Mouse (Mus musculus): ENCODE results near the gene Olfr262. TPM values are rescaled to one million over a fixed set of nuclear protein-coding genes. Genes with fewer than 3 reads are reported as not detected.
"Not testable (repeated sequence)": the region's sequence is repeated elsewhere in the genome, so short reads cannot be mapped to it uniquely, and the experiment has no call there.

Gene Olfr262
- total RNA-seq (2014; rRNA removed; ENCODE audit: low replicate concordance) (not detected in 2 replicates), polyA plus RNA-seq (2015; fragmentation: Nextera tagmentation; extraction: Ambion mirVana) (not detected in 2 replicates)

DNA sequence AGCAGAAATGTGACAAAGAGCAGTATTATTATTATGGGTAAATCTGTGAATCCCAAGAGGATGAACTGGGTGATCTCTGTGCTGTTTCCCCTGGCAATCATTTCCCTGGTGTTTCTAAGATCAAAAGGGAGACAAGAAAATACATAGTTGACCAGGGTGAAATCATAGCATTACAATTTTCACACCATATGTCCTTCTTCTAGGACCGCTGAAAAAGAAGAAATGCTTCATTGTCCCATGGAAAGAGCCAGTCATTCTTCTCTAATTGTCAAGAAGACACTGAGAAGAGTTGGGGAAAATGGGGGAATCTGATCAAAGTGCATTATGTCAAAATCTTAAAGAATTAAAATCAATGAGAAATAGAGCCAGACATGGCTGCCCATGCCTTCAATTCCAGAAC is at the start of gene Olfr262:
Gene Olfr262, minus strand, starts transcription at position 101 of the 400 bp plus-strand sequence.
- Histone ChIP-seq H3K36me3 (replicated peaks; ENCODE audit: control insufficient read depth, insufficient read depth, low read length) (no peaks in the 10 kb centered on the region), H3K27me3 (ENCODE audit: control insufficient read depth, insufficient read depth, low read length) (no peaks in the 10 kb centered on the region), H3K4me3 (ENCODE audit: low read depth, low read length) (no peak within 1 kb of the TSS), H3K9ac (replicated peaks; ENCODE audit: low read depth, low read length) (no peak within 1 kb of the TSS), H3K27ac (ENCODE audit: low read depth) (no peak within 1 kb of the TSS), H3K9me3 (replicated peaks; ENCODE audit: control insufficient read depth, low read length) (no peaks in the 10 kb centered on the region), H3K4me1 (ENCODE audit: control insufficient read depth, insufficient read depth) (no peaks in the 10 kb centered on the region), H3K4me2 (ENCODE audit: low read depth, low read length) (no peak within 1 kb of the TSS)
- TF ChIP-seq EP300 (IDR thresholded peaks at IDR 0.05; ENCODE audit: low read depth) (no peak), CTCF (IDR thresholded peaks at IDR 0.05; ENCODE audit: low read depth) (no peak)
- ATAC-seq (ENCODE audit: insufficient read depth, low read depth): no peak
- DNase-seq (ENCODE audit: low spot score): no peak
- WGBS: 67% methylated on average over 1 of the region's 1 CpGs

DNA sequence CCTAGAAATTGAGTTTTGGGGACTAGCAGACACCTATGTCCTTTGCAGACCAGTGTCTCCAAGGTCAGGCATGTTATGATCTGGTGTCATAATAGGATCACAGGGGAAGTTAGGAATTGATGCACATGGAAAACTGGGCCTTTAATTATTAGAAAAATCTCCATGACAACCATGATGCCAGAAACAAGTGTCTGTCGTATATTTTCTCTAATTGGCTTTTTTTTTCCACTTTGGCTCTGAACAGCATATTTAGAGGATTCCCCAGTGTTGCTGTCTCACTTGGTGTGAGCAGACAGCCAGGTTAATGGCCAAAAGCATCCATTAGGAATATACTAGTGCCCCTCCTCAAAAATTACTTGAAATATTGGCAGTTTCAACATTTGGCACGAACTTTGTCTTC is 38.1 kb upstream of the Olfr262 start, which contains the start of gene Olfr1434:
Gene Olfr1434, plus strand, starts transcription at position 301 of the 400 bp plus-strand sequence.
- TF ChIP-seq CTCF (IDR thresholded peaks at IDR 0.05; ENCODE audit: low read depth) (no peak), EP300 (IDR thresholded peaks at IDR 0.05; ENCODE audit: low read depth) (no peak)
- Histone ChIP-seq H3K36me3 (replicated peaks; ENCODE audit: control insufficient read depth, insufficient read depth, low read length) (no peaks in the 10 kb centered on the region), H3K27me3 (ENCODE audit: control insufficient read depth, insufficient read depth, low read length) (no peaks in the 10 kb centered on the region), H3K4me3 (ENCODE audit: low read depth, low read length) (no peak within 1 kb of the TSS), H3K27ac (ENCODE audit: low read depth) (no peak within 1 kb of the TSS), H3K4me1 (ENCODE audit: control insufficient read depth, insufficient read depth) (no peaks in the 10 kb centered on the region), H3K4me2 (ENCODE audit: low read depth, low read length) (no peak within 1 kb of the TSS), H3K9ac (replicated peaks; ENCODE audit: low read depth, low read length) (no peak within 1 kb of the TSS), H3K9me3 (replicated peaks; ENCODE audit: control insufficient read depth, low read length) (no peaks in the 10 kb centered on the region)
- DNase-seq (ENCODE audit: low spot score): no peak
- no peak for ATAC-seq (ENCODE audit: insufficient read depth, low read depth)
- 51% methylated on average over 2 of the region's 2 CpGs for WGBS

DNA sequence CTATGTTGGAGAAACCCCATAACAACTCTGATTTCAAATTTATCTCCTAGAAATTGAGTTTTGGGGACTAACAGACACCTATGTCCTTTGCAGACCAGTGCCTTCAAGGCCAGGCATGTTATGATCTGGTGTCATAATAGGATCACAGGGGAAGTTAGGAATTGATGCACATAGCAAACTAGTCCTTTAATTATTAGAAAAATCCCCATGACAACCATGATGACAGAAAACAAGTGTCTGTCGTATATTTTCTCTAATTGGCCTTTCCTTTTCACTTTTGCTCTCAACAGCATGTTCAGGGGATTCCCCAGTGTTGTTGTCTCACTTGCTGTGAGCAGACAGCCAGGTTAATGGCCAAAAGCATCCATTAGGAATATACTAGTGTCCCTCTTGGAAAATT is 19.3 kb upstream of the Olfr262 start, which contains the start of gene Olfr235:
Gene Olfr235, plus strand, starts transcription at position 301 of the 400 bp plus-strand sequence.
- TF ChIP-seq EP300 (IDR thresholded peaks at IDR 0.05; ENCODE audit: low read depth) (no peak), CTCF (IDR thresholded peaks at IDR 0.05; ENCODE audit: low read depth) (no peak)
- H3K27me3 ChIP-seq (ENCODE audit: control insufficient read depth, insufficient read depth, low read length): no peaks in the 10 kb centered on the region
- H3K9me3 ChIP-seq (replicated peaks; ENCODE audit: control insufficient read depth, low read length): no peaks in the 10 kb centered on the region
- no peak for DNase-seq (ENCODE audit: low spot score)
- WGBS: 45% methylated on average over 1 of the region's 1 CpGs
- no peak for ATAC-seq (ENCODE audit: insufficient read depth, low read depth)
- no peak within 1 kb of the TSS for H3K4me3 ChIP-seq (ENCODE audit: low read depth, low read length)
- H3K9ac ChIP-seq (replicated peaks; ENCODE audit: low read depth, low read length): no peak within 1 kb of the TSS
- no peaks in the 10 kb centered on the region for H3K36me3 ChIP-seq (replicated peaks; ENCODE audit: control insufficient read depth, insufficient read depth, low read length)
- no peak within 1 kb of the TSS for H3K4me2 ChIP-seq (ENCODE audit: low read depth, low read length)
- no peak within 1 kb of the TSS for H3K27ac ChIP-seq (ENCODE audit: low read depth)
- H3K4me1 ChIP-seq (ENCODE audit: control insufficient read depth, insufficient read depth): no peaks in the 10 kb centered on the region

DNA sequence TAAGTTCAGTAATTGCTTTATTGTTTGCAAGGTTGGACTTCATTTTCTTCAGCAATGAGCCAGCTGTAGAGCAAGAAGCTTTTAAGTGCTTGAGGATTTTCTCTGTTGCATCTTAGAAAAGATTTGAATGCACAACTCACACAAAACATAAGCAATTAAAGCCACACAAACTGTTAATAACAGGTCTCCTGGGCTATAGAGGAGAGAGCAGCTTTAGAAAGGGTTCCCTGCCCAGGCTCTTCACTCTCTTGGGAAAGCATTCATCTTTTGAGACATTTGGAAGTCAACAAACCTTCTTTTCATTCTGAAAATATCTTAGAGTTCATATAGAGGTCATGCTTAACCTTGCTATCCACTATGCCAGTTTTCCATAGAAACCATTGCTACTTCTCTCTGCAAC is 9.0 kb downstream of the Olfr262 start, which contains the start of gene Olfr1432:
Gene Olfr1432, minus strand, starts transcription at position 101 of the 400 bp plus-strand sequence.
- not testable (repeated sequence) for H3K9ac ChIP-seq (replicated peaks; ENCODE audit: low read depth, low read length); H3K4me1 ChIP-seq (ENCODE audit: control insufficient read depth, insufficient read depth); H3K36me3 ChIP-seq (replicated peaks; ENCODE audit: control insufficient read depth, insufficient read depth, low read length); H3K4me2 ChIP-seq (ENCODE audit: low read depth, low read length); H3K27ac ChIP-seq (ENCODE audit: low read depth); H3K27me3 ChIP-seq (ENCODE audit: control insufficient read depth, insufficient read depth, low read length); H3K4me3 ChIP-seq (ENCODE audit: low read depth, low read length); ATAC-seq (ENCODE audit: insufficient read depth, low read depth); DNase-seq (ENCODE audit: low spot score); H3K9me3 ChIP-seq (replicated peaks; ENCODE audit: control insufficient read depth, low read length)

DNA sequence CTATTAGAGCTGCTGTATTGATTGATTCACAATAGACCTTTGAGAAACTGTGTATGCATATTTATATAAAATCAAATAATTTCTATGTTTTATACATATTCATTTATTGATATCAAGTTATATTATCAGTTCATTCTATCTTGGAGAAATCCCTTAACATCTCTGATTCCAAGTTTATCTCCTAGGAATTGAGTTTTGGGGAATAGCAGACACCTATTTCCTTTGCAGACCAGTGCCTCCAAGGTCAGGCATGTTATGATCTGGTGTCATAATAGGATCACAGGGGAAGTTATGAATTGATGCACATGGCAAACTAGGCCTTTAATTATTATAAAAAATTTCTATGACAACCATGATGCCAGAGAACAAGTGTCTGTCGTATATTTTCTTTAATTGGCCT is 41.1 kb downstream of the Olfr262 start, which contains the start of gene Olfr1431:
Gene Olfr1431, plus strand, starts transcription at position 301 of the 400 bp plus-strand sequence.
- WGBS: 51% methylated on average over 1 of the region's 1 CpGs
- Histone ChIP-seq H3K27me3 (ENCODE audit: control insufficient read depth, insufficient read depth, low read length) (no peaks in the 10 kb centered on the region), H3K9ac (replicated peaks; ENCODE audit: low read depth, low read length) (no peak within 1 kb of the TSS), H3K4me3 (ENCODE audit: low read depth, low read length) (no peak within 1 kb of the TSS), H3K4me2 (ENCODE audit: low read depth, low read length) (no peak within 1 kb of the TSS), H3K27ac (ENCODE audit: low read depth) (no peak within 1 kb of the TSS), H3K9me3 (replicated peaks; ENCODE audit: control insufficient read depth, low read length) (no peaks in the 10 kb centered on the region), H3K36me3 (replicated peaks; ENCODE audit: control insufficient read depth, insufficient read depth, low read length) (no peaks in the 10 kb centered on the region), H3K4me1 (ENCODE audit: control insufficient read depth, insufficient read depth) (no peaks in the 10 kb centered on the region)
- ATAC-seq (ENCODE audit: insufficient read depth, low read depth) (no peak), DNase-seq (ENCODE audit: low spot score) (no peak)
- TF ChIP-seq CTCF (IDR thresholded peaks at IDR 0.05; ENCODE audit: low read depth): no peak
- TF ChIP-seq EP300 (IDR thresholded peaks at IDR 0.05; ENCODE audit: low read depth): no peak

DNA sequence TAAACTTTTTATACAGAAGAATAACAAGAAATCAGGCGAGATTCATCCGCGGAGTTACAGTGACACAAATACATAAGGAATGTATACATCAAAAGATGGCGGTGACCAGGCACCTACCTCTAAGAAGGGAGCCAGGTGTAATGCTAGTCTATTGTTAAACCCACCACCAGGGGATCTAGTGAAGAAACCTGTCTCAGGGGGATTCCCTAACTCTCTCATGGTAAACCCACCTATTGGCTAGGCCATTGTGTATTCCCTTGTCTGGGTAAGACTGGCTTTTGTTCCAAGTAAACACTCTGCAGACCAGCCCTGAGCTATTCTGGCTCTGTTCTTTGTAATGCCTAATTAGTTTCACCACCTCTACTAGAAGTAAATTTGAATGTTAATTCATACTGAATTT is 42.4 kb downstream of the Olfr262 start:
- not testable (repeated sequence) for H3K4me3 ChIP-seq (ENCODE audit: low read depth, low read length); H3K27ac ChIP-seq (ENCODE audit: low read depth); H3K27me3 ChIP-seq (ENCODE audit: control insufficient read depth, insufficient read depth, low read length); H3K9me3 ChIP-seq (replicated peaks; ENCODE audit: control insufficient read depth, low read length); H3K4me2 ChIP-seq (ENCODE audit: low read depth, low read length); H3K36me3 ChIP-seq (replicated peaks; ENCODE audit: control insufficient read depth, insufficient read depth, low read length); ATAC-seq (ENCODE audit: insufficient read depth, low read depth); DNase-seq (ENCODE audit: low spot score); H3K9ac ChIP-seq (replicated peaks; ENCODE audit: low read depth, low read length); H3K4me1 ChIP-seq (ENCODE audit: control insufficient read depth, insufficient read depth)
- WGBS: 76% methylated on average over 4 of the region's 4 CpGs

Other genes with a start within 250 kb of the Olfr262 start
- gene Olfr1423, start 200.3 kb downstream of the Olfr262 start, total RNA-seq (2014; rRNA removed; ENCODE audit: low replicate concordance): not detected in 2 replicates
- gene Olfr1423, start 200.3 kb downstream of the Olfr262 start, polyA plus RNA-seq (2015; fragmentation: Nextera tagmentation; extraction: Ambion mirVana): not detected in 2 replicates
- not detected in 2 replicates for gene Olfr1424, start 179.0 kb downstream of the Olfr262 start, total RNA-seq (2014; rRNA removed; ENCODE audit: low replicate concordance)
- not detected in 2 replicates for gene Olfr1424, start 179.0 kb downstream of the Olfr262 start, polyA plus RNA-seq (2015; fragmentation: Nextera tagmentation; extraction: Ambion mirVana)
- gene Olfr1425, start 163.9 kb downstream of the Olfr262 start, total RNA-seq (2014; rRNA removed; ENCODE audit: low replicate concordance): not detected in 2 replicates
- gene Olfr1425, start 163.9 kb downstream of the Olfr262 start, polyA plus RNA-seq (2015; fragmentation: Nextera tagmentation; extraction: Ambion mirVana): not detected in 2 replicates
- not detected in 2 replicates for gene Olfr1426, start 149.6 kb downstream of the Olfr262 start, total RNA-seq (2014; rRNA removed; ENCODE audit: low replicate concordance)
- not detected in 2 replicates for gene Olfr1426, start 149.6 kb downstream of the Olfr262 start, polyA plus RNA-seq (2015; fragmentation: Nextera tagmentation; extraction: Ambion mirVana)
- not detected in 2 replicates for gene Olfr1427, start 138.3 kb downstream of the Olfr262 start, total RNA-seq (2014; rRNA removed; ENCODE audit: low replicate concordance)
- gene Olfr1427, start 138.3 kb downstream of the Olfr262 start, polyA plus RNA-seq (2015; fragmentation: Nextera tagmentation; extraction: Ambion mirVana): not detected in 2 replicates
- gene Olfr1428, start 125.8 kb downstream of the Olfr262 start, total RNA-seq (2014; rRNA removed; ENCODE audit: low replicate concordance): not detected in 2 replicates
- not detected in 2 replicates for gene Olfr1428, start 125.8 kb downstream of the Olfr262 start, polyA plus RNA-seq (2015; fragmentation: Nextera tagmentation; extraction: Ambion mirVana)
- gene Olfr76, start 118.5 kb downstream of the Olfr262 start, total RNA-seq (2014; rRNA removed; ENCODE audit: low replicate concordance): not detected in 2 replicates
- not detected in 2 replicates for gene Olfr76, start 118.5 kb downstream of the Olfr262 start, polyA plus RNA-seq (2015; fragmentation: Nextera tagmentation; extraction: Ambion mirVana)
- not detected in 2 replicates for gene Olfr1555-ps1, start 71.5 kb downstream of the Olfr262 start, total RNA-seq (2014; rRNA removed; ENCODE audit: low replicate concordance)
- not detected in 2 replicates for gene Olfr1555-ps1, start 71.5 kb downstream of the Olfr262 start, polyA plus RNA-seq (2015; fragmentation: Nextera tagmentation; extraction: Ambion mirVana)
- gene Olfr1431, start 41.0 kb downstream of the Olfr262 start, total RNA-seq (2014; rRNA removed; ENCODE audit: low replicate concordance): not detected in 2 replicates
- not detected in 2 replicates for gene Olfr1431, start 41.0 kb downstream of the Olfr262 start, polyA plus RNA-seq (2015; fragmentation: Nextera tagmentation; extraction: Ambion mirVana)
- gene Olfr1432, start 9.1 kb downstream of the Olfr262 start, total RNA-seq (2014; rRNA removed; ENCODE audit: low replicate concordance): not detected in 2 replicates
- gene Olfr1432, start 9.1 kb downstream of the Olfr262 start, polyA plus RNA-seq (2015; fragmentation: Nextera tagmentation; extraction: Ambion mirVana): not detected in 2 replicates
- not detected in 2 replicates for gene Olfr235, start 19.4 kb upstream of the Olfr262 start, total RNA-seq (2014; rRNA removed; ENCODE audit: low replicate concordance)
- gene Olfr235, start 19.4 kb upstream of the Olfr262 start, polyA plus RNA-seq (2015; fragmentation: Nextera tagmentation; extraction: Ambion mirVana): not detected in 2 replicates
- gene Olfr1434, start 38.2 kb upstream of the Olfr262 start, total RNA-seq (2014; rRNA removed; ENCODE audit: low replicate concordance): not detected in 2 replicates
- gene Olfr1434, start 38.2 kb upstream of the Olfr262 start, polyA plus RNA-seq (2015; fragmentation: Nextera tagmentation; extraction: Ambion mirVana): not detected in 2 replicates
- not detected in 2 replicates for gene Olfr1436, start 57.5 kb upstream of the Olfr262 start, total RNA-seq (2014; rRNA removed; ENCODE audit: low replicate concordance)
- gene Olfr1436, start 57.5 kb upstream of the Olfr262 start, polyA plus RNA-seq (2015; fragmentation: Nextera tagmentation; extraction: Ambion mirVana): not detected in 2 replicates
- gene Olfr1437, start 83.4 kb upstream of the Olfr262 start, total RNA-seq (2014; rRNA removed; ENCODE audit: low replicate concordance): not detected in 2 replicates
- not detected in 2 replicates for gene Olfr1437, start 83.4 kb upstream of the Olfr262 start, polyA plus RNA-seq (2015; fragmentation: Nextera tagmentation; extraction: Ambion mirVana)
- not detected in 2 replicates for gene Olfr1438-ps1, start 94.3 kb upstream of the Olfr262 start, total RNA-seq (2014; rRNA removed; ENCODE audit: low replicate concordance)
- not detected in 2 replicates for gene Olfr1438-ps1, start 94.3 kb upstream of the Olfr262 start, polyA plus RNA-seq (2015; fragmentation: Nextera tagmentation; extraction: Ambion mirVana)
- gene Olfr1440, start 145.6 kb upstream of the Olfr262 start, total RNA-seq (2014; rRNA removed; ENCODE audit: low replicate concordance): not detected in 2 replicates
- not detected in 2 replicates for gene Olfr1440, start 145.6 kb upstream of the Olfr262 start, polyA plus RNA-seq (2015; fragmentation: Nextera tagmentation; extraction: Ambion mirVana)
- not detected in 2 replicates for gene Olfr1441, start 175.8 kb upstream of the Olfr262 start, total RNA-seq (2014; rRNA removed; ENCODE audit: low replicate concordance)
- not detected in 2 replicates for gene Olfr1441, start 175.8 kb upstream of the Olfr262 start, polyA plus RNA-seq (2015; fragmentation: Nextera tagmentation; extraction: Ambion mirVana)
- gene Pfpl, start 186.2 kb upstream of the Olfr262 start, total RNA-seq (2014; rRNA removed; ENCODE audit: low replicate concordance): not detected in 2 replicates
- not detected in 2 replicates for gene Pfpl, start 186.2 kb upstream of the Olfr262 start, polyA plus RNA-seq (2015; fragmentation: Nextera tagmentation; extraction: Ambion mirVana)
- 0.46 and 3.6 TPM in 2 replicates for gene Mpeg1, start 219.1 kb upstream of the Olfr262 start, total RNA-seq (2014; rRNA removed; ENCODE audit: low replicate concordance)
- 0.36 and 0.37 TPM in 2 replicates for gene Mpeg1, start 219.1 kb upstream of the Olfr262 start, polyA plus RNA-seq (2015; fragmentation: Nextera tagmentation; extraction: Ambion mirVana)

Data from heart, postnatal 0 days (tissue).